Mouse (Mus musculus): ENCODE measurements around the gene Gm21083. TPM values are rescaled to one million over a fixed set of nuclear protein-coding genes. Genes with fewer than 3 reads are reported as not detected.
"Not testable (repeated sequence)": the region's sequence is repeated elsewhere in the genome, so short reads cannot be mapped to it uniquely, and the experiment has no call there.

Gene Gm21083
- total RNA-seq, 2 experiments from 2014 or later, result not detected

- intact Hi-C loops (cut with DNase I); DNase-seq (ENCODE audit: low spot score in 2 of 2): not testable (repeated sequence)
These were observed 39.1 kb downstream of the Gm21083 start for GRCm38 (mm10) chr5:15616195-15616594.

GRCm38 (mm10) chr5:15618764-15619163, 41.6 kb downstream of the Gm21083 start, which contains the start of gene Speer4d:
Gene Speer4d (plus strand): TSS chr5:15619064.
- DNase-seq (ENCODE audit: low spot score in 2 of 2); intact Hi-C loops (cut with DNase I): not testable (repeated sequence)

- intact Hi-C loops (cut with DNase I); DNase-seq (ENCODE audit: low spot score in 2 of 2): not testable (repeated sequence)
These were observed 51.0 kb downstream of the Gm21083 start for GRCm38 (mm10) chr5:15628136-15628535.

GRCm38 (mm10) chr5:15630068-15630467, 52.9 kb downstream of the Gm21083 start:
- intact Hi-C loops (cut with DNase I); DNase-seq (ENCODE audit: low spot score in 2 of 2): not testable (repeated sequence)

Other genes starting within 250 kb of the Gm21083 start
- not detected for gene Gm21149, start 100.8 kb upstream of the Gm21083 start, total RNA-seq (2021)
- not detected for gene Gm21190, start 48.1 kb upstream of the Gm21083 start, total RNA-seq (2021)
- not detected for gene Speer4d, start 41.7 kb downstream of the Gm21083 start, total RNA-seq (2021)
- gene 4930572O03Rik, start 79.7 kb downstream of the Gm21083 start, total RNA-seq (2021), result not detected
- not detected for gene Speer4c, start 136.9 kb downstream of the Gm21083 start, total RNA-seq (2021)

All from left cerebral cortex, postnatal 36 days (tissue).